Mouse (Mus musculus): ENCODE data around the gene Tdp1.

DNA sequence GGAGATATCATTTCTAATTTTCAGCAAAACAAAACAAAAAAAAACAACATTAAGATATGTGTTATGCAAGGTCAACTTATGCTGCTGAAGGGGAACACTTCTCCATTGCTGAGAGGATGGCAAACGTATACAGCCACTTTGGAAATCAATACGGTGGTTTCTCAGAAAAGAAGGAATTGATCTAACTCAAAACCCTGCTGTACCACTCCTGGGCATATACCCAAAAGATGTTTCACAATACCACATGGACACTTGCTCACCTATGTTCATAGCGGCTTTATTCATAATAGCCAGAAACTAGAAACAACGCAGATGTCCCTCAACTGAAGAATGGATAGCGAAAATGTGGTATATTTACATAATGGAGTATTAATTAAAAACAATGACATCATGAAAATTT lies 25.7 kb upstream of the Tdp1 start:
- TF ChIP-seq CTCF (IDR thresholded peaks at IDR 0.05; ENCODE audit: low read depth, low read length) (no peak), POLR2A (IDR thresholded peaks at IDR 0.05; ENCODE audit: extremely low read depth, insufficient read depth, low read length) (no peak)
